Mouse (Mus musculus) frontal cortex, adult (tissue): ENCODE data around the gene Alms1.
"Not testable (repeated sequence)": the region's sequence is repeated elsewhere in the genome, so short reads cannot be mapped to it uniquely, and the experiment has no call there.

Experiments used
- ATAC-seq: cut with Nextera tagmentation; 2 replicates; pipeline ENCODE4 v1.9.2; 2017; ENCODE audit warnings: mild to moderate bottlenecking, moderate library complexity, mixed read lengths; ENCODE audit not compliant: low TSS enrichment

Alms1 gene

GRCm38 (mm10) chr6:85713105-85713504 lies 125.8 kb downstream of the Alms1 start, which contains the start of gene Nat8f7:
Nat8f7 (minus strand) TSS chr6:85713205.
- not testable (repeated sequence) for ATAC-seq
